Mouse (Mus musculus) limb, embryonic 11.5 days (tissue): ENCODE data around the gene Msmo1. TPM values are rescaled to one million over a fixed set of nuclear protein-coding genes. Genes with fewer than 3 reads are reported as not detected.

Experiments
- ATAC-seq: fragments of 200-750 bp; cut with Nextera tagmentation; 2 replicates; pipeline ENCODE4 v1.8.0; 2017; ENCODE audit warnings: low read depth; ENCODE audit not compliant: insufficient number of reproducible peaks, low FRiP score, low TSS enrichment
- DNase-seq: peaks from one replicate; pipeline ENCODE4 v3.0.0-alpha.2; 2015; ENCODE audit warnings: low spot score
- H3K27ac ChIP-seq: fragments of 300-500 bp; sonication (generic); replicated peaks from 2 replicates; pipeline ENCODE4 v1.5.1; 2014; ENCODE audit warnings: low read depth, mild to moderate bottlenecking, low read length
- H3K27me3 ChIP-seq: fragments of 300-500 bp; sonication (generic); 2 replicates; pipeline ENCODE4 v1.6.1; 2014; ENCODE audit warnings: mild to moderate bottlenecking, low read length, mixed read lengths; ENCODE audit not compliant: control insufficient read depth, insufficient read depth
- H3K36me3 ChIP-seq: fragments of 300-500 bp; sonication (generic); 2 replicates; pipeline ENCODE4 v1.6.1; 2014; ENCODE audit warnings: mild to moderate bottlenecking, low read length, moderate library complexity, mixed read lengths; ENCODE audit not compliant: control insufficient read depth, insufficient read depth
- H3K4me1 ChIP-seq: fragments of 300-500 bp; sonication (generic); 2 replicates; pipeline ENCODE4 v1.6.1; 2014; ENCODE audit warnings: low read length, mixed read lengths; ENCODE audit not compliant: control insufficient read depth, insufficient read depth
- H3K4me2 ChIP-seq: fragments of 300-500 bp; sonication (generic); 2 replicates; pipeline ENCODE4 v1.6.1; 2014; ENCODE audit warnings: low read depth, mild to moderate bottlenecking, moderate library complexity; ENCODE audit not compliant: severe bottlenecking
- H3K4me3 ChIP-seq: fragments of 300-500 bp; sonication (generic); 2 replicates; pipeline ENCODE4 v1.5.1; 2014; ENCODE audit warnings: low read depth, low read length
- H3K9ac ChIP-seq: fragments of 300-500 bp; sonication (generic); 2 replicates; pipeline ENCODE4 v1.6.1; 2014; ENCODE audit warnings: mild to moderate bottlenecking, low read length
- H3K9me3 ChIP-seq: fragments of 300-500 bp; sonication (generic); 2 replicates; pipeline ENCODE4 v1.6.1; 2016; ENCODE audit warnings: low read length; ENCODE audit not compliant: control insufficient read depth
- WGBS: fragments of 180-500 bp; shearing (Covaris S2); extraction: QIAGEN DNeasy Blood & Tissue Kit; methylation state at CpG from one replicate; pipeline ENCODE4 v1.1.7; 2014; 5-methylcytosine and 5-hydroxymethylcytosine counted together
- polyA plus RNA-seq: library from polyadenylated mRNA; unstranded; fragments of >200 nt; fragmentation: Nextera tagmentation; extraction: Ambion mirVana; gene quantifications from 2 replicates; pipeline ENCODE4 v1.2.1, GENCODE M21; 2014

Msmo1 gene
- polyA plus RNA-seq, 1 experiment from 2014 or later: 135 TPM

DNA sequence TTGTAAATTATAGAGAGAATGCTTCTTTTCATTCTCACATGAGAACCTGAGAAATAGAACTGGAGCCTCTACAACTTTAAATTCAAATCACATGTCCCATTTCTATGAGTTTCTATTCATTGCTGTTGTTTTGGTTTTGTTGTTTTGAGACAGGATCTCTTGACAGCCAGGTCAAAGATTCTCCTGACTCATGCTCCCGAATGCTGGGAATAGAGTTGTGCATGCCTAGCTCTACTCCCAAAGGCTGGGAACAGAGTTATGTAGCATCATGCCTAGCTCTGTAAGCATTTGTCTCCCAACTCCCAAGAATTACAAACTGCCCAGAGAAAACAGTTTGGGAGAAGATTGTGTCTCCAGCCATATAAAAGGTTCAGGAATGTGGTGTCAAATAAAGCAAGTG, 29.2 kb upstream of the Msmo1 start:
- Histone ChIP-seq H3K4me1 (no peaks in the 10 kb centered on the region), H3K9me3 (no peaks in the 10 kb centered on the region), H3K9ac (no peak overlapping the region), H3K36me3 (peaks cover 4% of the 10 kb centered on the region; the same call in 1 of the 2 replicates), H3K27ac (no peak overlapping the region), H3K27me3 (no peaks in the 10 kb centered on the region), H3K4me3 (no peak overlapping the region), H3K4me2 (no peak overlapping the region)
- no peak for ATAC-seq
- 86% methylated on average over 1 of the region's 1 CpGs for WGBS
- DNase-seq: no peak

DNA sequence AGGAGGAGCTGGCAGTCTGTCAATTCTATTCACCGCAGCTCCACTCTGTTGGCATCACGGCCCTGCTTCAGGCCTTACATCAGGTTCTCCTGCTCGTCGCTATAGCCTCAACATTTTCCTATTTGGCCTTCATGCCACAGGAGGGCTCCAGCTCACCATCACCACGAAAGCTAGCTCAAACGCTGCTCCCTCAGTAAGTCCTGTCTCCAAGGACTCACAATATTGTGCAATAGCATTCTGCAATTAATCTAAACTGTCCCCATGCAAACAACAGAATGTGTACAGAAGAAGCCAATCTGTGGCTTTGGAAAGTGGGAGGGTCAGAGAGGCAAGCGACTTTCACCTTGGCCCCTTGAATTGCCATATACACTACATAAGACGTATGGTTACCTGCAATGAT, 27.8 kb upstream of the Msmo1 start:
- no peak overlapping the region for H3K4me3 ChIP-seq
- no peaks in the 10 kb centered on the region for H3K27me3 ChIP-seq
- ATAC-seq (no peak), DNase-seq (no peak)
- no peak overlapping the region for H3K27ac ChIP-seq
- H3K4me1 ChIP-seq: no peaks in the 10 kb centered on the region
- WGBS: 89% methylated on average over 8 of the region's 8 CpGs
- no peak overlapping the region for H3K4me2 ChIP-seq
- no peaks in the 10 kb centered on the region for H3K9me3 ChIP-seq
- H3K9ac ChIP-seq: no peak overlapping the region
- H3K36me3 ChIP-seq: peaks cover 4% of the 10 kb centered on the region; the same call in 1 of the 2 replicates

DNA sequence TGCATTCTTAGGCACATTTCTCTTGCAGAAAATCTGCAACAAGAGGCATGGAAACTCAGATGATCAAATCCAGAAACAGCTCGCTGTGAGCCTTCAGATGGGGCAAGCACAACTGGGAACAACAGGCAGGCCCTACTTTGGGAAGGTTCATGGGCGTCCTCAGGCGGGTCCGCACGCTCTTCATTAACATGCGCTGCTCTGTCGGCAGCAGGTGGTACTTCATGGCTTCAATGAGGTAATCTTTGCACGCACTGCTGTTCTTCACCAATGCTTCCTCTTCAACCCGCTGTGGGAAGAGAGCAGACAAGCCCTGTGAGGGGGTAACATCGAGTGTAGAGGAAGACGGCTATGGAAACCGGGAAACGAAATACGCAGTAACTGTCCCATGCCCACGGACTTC, 24.4 kb upstream of the Msmo1 start:
- peaks cover 4% of the 10 kb centered on the region; the same call in 1 of the 2 replicates for H3K36me3 ChIP-seq
- 93% methylated on average over 15 of the region's 15 CpGs for WGBS
- no peak overlapping the region for H3K9ac ChIP-seq

DNA sequence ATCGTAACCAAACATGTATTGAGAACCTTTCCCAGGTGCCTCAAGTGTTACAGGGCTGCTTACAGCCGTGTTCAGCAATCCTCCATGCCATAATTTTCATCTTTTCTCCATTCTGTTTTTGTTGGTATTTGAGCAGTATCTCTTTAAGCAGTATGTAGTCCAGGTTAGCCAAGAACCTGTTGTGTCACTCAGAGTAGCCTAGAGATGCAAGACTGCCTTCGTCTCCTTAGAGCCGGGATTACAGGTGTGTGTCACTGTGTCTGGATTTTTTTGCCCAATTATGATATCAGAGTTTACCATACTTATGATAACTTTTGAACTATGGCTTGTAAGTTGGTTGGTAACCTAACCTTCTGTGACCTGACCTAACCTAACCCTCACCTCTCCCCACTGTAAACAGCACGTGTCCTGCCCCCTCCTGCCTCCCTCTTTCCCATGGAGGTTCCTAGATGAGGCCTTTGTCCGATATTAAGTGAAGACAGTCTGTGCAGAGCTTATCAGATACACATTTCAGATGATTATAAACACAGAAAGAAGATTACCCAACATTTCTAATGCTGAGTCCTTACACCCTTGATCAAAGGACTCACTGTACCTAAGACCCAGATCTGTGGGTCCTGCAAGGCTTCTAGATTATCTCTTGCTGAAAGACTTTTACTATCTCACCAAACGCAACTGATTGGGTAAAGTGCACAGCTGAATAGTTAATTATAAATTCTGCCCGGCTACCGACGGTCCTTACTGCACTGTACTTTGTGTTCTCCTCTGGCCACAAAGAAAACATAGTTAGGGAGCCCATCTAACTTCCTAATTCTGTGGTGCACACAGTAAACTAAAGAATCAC, 12.8 kb upstream of the Msmo1 start:
- no peak for DNase-seq
- no peaks in the 10 kb centered on the region for H3K4me1 ChIP-seq
- no peak overlapping the region for H3K27ac ChIP-seq
- H3K4me2 ChIP-seq: no peak overlapping the region
- H3K9ac ChIP-seq: no peak overlapping the region
- no peak for ATAC-seq
- peaks cover 2% of the 10 kb centered on the region; the same call in 1 of the 2 replicates for H3K36me3 ChIP-seq
- 89% methylated on average over 10 of the region's 10 CpGs for WGBS
- no peaks in the 10 kb centered on the region for H3K27me3 ChIP-seq
- H3K9me3 ChIP-seq: no peaks in the 10 kb centered on the region
- no peak overlapping the region for H3K4me3 ChIP-seq

More for the DNA sequence above, 24.4 kb upstream of the Msmo1 start:
- Histone ChIP-seq H3K27me3 (no peaks in the 10 kb centered on the region), H3K4me2 (no peak overlapping the region), H3K27ac (no peak overlapping the region), H3K4me3 (no peak overlapping the region), H3K9me3 (no peaks in the 10 kb centered on the region), H3K4me1 (no peaks in the 10 kb centered on the region)
- ATAC-seq (no peak), DNase-seq (no peak)

DNA sequence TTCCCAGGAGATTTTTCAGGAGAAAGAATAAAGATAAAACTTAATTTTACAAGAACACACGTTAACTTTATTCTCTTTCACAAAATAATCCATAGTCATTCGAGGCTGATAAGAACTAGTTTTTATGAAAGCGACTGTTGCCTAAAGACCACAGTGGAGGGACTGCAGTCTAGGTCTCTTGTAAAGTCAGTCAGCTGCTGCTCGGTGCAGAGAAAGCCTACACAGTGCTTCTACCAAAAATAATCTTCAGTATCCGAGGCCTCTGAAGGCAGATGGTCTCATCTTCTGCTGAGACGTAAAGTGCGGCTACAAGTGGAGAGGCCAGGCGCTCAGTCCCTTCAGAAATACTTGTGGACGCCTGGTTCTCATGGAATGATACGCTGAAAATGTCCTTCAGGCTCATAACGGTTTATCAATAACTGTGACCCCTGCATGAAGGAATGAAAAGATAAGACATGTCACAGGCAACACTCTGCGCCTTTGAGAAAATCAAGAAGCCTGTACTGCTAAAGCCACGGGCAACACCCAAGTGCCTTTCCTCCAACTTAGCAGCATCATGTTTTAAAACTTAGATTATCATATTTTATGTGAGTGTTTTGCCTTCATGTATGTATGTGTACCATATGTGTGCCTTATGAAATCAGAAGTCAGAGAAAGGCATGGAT, 7.1 kb upstream of the Msmo1 start:
- WGBS: 94% methylated on average over 13 of the region's 13 CpGs
- H3K36me3 ChIP-seq: no peaks in the 10 kb centered on the region
- no peak overlapping the region for H3K9ac ChIP-seq
- DNase-seq (no peak), ATAC-seq (no peak)
- H3K4me2 ChIP-seq: no peak overlapping the region
- no peaks in the 10 kb centered on the region for H3K4me1 ChIP-seq
- H3K27me3 ChIP-seq: no peaks in the 10 kb centered on the region
- H3K4me3 ChIP-seq: no peak overlapping the region
- H3K27ac ChIP-seq: no peak overlapping the region
- H3K9me3 ChIP-seq: no peaks in the 10 kb centered on the region

DNA sequence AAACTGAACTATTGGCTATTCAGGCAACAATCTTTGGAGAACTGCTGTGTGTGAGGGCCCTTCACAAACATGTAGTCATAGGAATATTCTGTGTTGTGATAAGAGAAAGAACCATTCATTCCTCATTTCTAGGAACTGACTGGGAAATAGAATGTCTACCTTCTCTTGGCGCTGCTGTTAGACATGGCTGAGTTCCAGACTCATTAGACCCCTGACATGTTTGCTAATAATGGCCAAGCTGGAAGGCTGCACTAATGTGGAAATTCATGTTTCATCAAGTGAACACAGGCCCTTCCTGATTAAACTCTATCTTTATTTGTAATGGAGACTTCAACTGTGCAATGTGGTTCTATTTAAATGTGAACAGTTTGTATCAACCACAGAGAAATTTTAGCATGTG, 5.3 kb upstream of the Msmo1 start:
- H3K4me2 ChIP-seq: no peak overlapping the region
- 94% methylated on average over 1 of the region's 1 CpGs for WGBS
- H3K4me3 ChIP-seq: no peak overlapping the region
- H3K27ac ChIP-seq: no peak overlapping the region
- H3K9ac ChIP-seq: no peak overlapping the region
- H3K27me3 ChIP-seq: no peaks in the 10 kb centered on the region
- H3K4me1 ChIP-seq: no peaks in the 10 kb centered on the region
- no peak for ATAC-seq
- no peaks in the 10 kb centered on the region for H3K9me3 ChIP-seq
- no peak for DNase-seq
- H3K36me3 ChIP-seq: no peaks in the 10 kb centered on the region

DNA sequence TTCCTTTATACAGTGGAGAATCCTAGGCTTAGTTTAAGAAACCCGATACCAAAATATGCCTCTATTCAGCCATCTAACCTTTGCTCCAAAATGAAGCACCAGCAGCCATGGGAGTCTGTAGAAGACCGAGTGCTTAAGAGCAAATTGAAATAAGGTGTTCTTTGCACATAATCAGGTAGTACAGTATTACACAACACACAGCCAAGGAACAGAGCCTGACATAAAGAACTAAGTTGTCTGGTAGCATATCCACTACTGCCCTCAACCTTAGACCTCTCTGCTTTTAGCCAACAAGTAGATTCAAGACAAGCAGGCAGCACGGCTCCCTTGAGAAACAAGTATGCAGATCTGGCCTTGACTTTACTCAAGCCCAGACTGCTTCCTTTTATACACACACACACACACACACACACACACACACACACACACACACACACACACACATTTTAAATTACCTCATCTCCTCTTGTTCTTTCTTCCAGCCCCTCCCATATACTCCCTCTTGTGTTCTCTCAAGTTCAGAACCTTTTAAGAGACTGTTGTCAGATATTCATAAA, 3.3 kb upstream of the Msmo1 start:
- H3K27ac ChIP-seq: no peak overlapping the region
- 86% methylated on average over 3 of the region's 3 CpGs for WGBS
- DNase-seq: no peak
- H3K36me3 ChIP-seq: no peaks in the 10 kb centered on the region
- no peak overlapping the region for H3K9ac ChIP-seq
- H3K9me3 ChIP-seq: no peaks in the 10 kb centered on the region
- ATAC-seq: no peak
- H3K4me3 ChIP-seq: no peak overlapping the region
- H3K4me2 ChIP-seq: no peak overlapping the region
- no peaks in the 10 kb centered on the region for H3K27me3 ChIP-seq
- no peaks in the 10 kb centered on the region for H3K4me1 ChIP-seq

DNA sequence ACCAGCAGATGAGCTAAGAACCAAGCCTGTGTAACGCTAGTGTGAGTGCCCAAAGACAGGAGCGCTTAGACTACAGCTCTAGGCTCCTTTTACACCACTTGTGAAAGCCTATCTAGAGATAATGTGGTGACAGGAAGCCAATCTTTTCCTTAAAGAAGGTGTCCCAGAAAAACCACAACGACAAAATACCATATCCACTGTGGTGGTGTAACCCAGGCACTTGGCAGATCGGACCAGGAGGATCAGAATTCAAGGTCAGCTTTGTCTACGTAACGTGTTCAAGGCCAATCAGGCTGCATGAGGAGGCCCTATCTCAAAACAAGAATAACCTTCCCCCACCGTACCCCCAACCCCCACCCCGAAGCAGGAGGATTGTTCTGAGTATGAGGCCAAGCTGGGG, 1.6 kb upstream of the Msmo1 start:
- H3K9ac ChIP-seq: no peak overlapping the region
- H3K9me3 ChIP-seq: no peaks in the 10 kb centered on the region
- WGBS: 88% methylated on average over 8 of the region's 8 CpGs
- H3K27ac ChIP-seq: no peak overlapping the region
- H3K4me3 ChIP-seq: no peak overlapping the region
- peaks cover 2% of the 10 kb centered on the region; the same call in 1 of the 2 replicates for H3K36me3 ChIP-seq
- no peaks in the 10 kb centered on the region for H3K27me3 ChIP-seq
- H3K4me1 ChIP-seq: no peaks in the 10 kb centered on the region
- no peak for ATAC-seq
- H3K4me2 ChIP-seq: no peak overlapping the region
- no peak for DNase-seq
